Mouse (Mus musculus) T-helper 1 cell (primary cell): ENCODE measurements around the gene Capn15.

Experiments used
- in situ Hi-C: fragments of 300-600 bp; cut with MboI, MseI; formaldehyde crosslinking; loops from one replicate; pipeline ENCODE4 v1.15.1; 2025; ENCODE audit warnings: high pct_unique_total_duplicates

Capn15 gene

DNA sequence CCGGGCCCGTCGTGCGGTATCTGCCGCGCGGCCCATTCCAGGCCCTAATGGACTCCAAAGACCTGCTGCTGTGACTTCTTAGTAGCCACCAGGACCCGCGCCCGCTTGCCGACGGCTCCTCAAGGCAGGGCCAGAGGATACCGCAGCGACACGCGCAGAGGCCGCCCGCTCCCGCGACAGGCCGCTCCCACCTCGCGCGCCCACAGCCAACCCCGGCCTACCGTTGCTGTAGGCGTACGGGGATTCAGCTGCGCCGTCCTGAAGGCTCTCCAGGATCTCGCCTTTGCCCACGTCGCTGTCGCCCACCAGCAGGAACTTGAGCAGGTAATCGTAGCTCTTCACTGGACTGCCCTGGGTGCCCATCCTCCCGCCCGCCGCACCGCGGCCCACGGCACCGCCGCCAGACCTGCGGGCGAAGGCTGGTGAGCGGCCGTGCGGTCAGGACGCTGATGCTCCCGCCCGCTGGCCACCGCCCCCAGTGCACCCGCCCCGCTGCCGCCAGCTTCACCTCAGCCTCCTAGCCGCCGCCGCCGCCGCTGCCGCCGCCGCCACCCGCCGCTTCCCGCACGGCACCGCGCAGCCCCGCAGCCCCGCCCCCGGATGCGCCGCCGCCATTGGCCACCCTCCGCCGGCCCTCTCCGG, 66.3 kb downstream of the Capn15 start, which contains the start of gene Rab40c:
Gene Rab40c (minus strand): TSS at position 584 of the 642 bp plus-strand sequence.
- in situ Hi-C loops = no loop called here

DNA sequence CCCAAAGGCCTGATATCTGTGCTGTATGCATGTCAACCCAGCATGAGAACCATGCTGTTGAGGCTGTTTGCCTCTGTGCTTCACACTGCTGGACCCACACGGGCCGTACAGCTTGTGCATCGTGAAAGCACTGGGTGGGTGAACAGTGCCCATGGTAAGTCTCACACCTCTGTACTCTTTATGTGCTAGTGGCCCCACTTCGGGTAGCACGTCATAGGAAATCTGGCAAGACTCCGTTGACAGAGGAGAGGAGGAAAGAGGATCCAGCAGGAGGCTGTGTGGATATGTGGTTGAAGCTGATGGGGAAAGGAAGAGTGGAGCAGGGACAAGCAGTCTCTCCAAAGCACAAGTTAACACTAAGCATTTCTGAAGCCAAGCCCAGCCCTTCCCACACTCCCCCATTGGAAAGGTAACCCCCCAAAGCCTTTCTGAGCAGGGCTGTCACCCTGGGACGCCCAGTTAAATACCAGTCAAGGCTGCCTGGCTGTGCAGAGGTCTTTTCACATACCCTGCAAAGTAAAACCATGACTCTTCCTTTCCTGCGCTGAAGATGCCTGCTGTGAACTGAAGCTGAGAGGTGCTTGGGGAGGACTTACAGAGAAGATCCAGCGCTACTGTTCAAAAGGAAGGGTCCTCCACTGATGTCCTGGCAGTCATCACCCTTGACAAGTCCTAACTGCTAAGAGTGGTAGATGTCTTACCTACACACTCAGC, 67.4 kb downstream of the Capn15 start:
- in situ Hi-C loops = no loop called here

DNA sequence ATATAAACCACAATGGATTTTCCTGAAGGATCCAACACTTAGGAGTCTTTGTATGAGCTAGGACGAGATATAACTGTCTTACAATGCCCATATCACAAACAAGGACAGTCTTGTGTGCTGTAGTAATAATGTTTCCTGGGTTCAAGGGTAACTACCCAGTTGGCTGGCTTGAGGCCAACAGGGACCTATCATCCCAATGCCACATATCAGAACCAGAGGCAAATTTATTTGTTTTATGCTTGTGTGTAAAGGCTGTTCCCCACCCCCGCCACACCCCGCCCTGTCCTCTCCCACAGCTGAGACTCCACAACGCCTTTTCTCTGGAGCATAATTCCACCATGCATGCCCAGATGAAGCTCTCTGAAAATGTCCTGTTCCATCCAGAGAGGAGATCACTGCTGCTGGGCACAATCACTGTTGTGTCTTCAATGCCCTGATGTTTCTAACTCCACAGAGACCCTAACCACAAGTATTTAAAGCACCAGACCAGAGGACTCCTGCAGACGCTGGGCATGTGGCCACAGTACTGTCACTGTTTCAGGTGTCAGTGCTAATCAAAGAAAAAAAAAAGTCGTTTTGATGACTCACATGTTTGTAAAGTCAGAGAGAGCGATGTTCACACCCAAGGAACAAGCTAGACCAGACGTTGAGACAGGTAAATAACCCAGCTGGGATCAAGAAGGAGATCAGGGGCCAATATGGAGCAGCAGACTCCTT, 68.5 kb downstream of the Capn15 start:
- in situ Hi-C loops = no loop called here

DNA sequence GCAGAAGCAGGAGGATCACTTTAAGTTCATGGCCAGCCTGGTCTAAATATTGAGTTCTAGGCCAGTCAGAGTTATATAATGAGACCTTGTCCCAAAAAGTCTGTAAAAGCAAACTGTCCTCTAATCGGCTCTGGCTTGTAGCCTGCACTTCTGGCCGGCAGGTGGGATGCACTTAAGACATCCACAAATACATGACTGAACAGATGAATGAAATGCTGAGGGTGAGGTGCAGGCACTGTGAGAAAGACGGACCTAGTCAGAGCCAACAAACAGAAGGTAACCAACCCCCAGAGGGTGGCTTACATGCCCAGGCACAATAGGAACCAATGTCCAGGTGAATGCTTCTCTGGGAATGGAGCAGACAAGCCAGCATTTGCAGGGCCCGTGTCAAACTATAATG, 71.3 kb downstream of the Capn15 start:
- in situ Hi-C loops = no loop called here

DNA sequence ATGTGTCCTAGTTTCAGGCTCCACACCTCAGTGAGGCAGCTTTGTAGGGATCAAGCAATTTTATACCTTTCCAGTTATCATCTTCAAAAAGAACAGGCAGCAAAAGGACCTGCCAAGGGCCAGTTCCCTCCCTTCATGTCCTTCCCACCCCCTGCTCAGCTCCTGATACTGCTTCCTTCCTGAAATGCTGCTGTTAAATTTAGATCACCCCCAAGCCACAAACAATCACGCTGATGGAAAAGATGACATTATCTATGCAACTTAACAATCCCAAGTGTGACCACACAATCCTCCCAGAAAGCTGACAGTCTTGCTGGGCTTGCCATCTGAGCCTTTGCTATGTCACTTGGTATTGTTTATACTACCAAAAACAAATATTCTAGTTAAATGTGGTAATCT, 71.7 kb downstream of the Capn15 start:
- in situ Hi-C loops = no loop called here

DNA sequence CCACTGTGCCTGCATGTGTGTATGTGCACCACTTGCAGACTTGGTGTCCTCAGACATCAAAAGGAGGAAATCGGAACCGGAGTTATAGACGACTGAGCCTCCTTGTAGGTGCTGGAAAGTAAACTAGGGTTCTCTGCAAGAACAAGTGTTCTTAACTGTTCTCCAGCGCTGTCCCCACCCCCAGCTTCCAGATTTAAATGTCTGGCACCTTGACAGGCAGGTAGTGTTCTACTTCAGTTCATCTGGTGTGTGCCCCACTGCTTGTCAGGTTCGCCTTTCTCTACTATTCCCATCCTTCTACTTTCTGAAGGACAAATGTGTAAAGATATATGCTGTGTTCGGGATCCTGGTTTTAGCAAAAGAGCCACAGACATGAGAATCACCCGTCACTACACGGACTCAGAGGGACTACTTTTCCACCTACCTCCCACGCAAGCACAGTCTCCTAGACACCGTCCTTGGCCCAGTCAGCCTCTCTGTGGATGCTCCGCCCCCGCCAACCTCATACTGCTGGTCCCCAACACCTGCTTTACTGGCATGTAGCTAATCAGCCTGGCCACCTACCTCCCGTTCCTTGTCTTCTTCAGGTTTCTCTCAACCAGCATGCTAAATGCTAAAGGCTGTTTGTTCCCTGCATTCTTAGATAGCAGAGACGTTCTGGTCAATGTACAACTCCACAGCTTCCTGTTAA, 72.3 kb downstream of the Capn15 start:
- in situ Hi-C loops = no loop called here

DNA sequence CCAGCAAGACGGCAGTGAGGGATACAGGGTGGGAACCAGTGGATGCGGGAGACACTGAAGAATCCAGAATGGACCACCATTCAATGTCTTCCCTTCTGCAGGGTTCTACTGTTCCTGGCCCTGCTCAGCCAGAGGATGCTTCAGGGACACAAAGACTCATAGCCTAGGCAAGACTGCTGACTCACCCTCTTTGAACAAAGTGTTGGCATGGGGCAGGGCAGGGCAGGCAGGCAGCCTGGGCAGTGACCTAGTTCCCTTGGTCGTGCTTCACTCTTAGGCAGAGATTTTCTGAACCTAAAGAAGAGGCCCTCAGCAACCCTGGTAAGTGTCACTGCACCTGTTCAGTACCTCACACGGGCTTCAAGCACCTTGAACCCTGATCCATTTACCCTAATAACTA, 73.8 kb downstream of the Capn15 start:
- in situ Hi-C loops = no loop called here
